Mouse (Mus musculus) left cerebral cortex, adult 2 months (tissue): ENCODE results near the gene Brip1. TPM values are rescaled to one million over a fixed set of nuclear protein-coding genes. Genes with fewer than 3 reads are reported as not detected.

ENCODE experiments used
- DNase-seq, 2 experiments: peaks; one replicate each; pipeline ENCODE4 v3.0.0; 2021 to 2022; ENCODE audit warnings: low spot score in 2 of 2, mixed read lengths in 1 of 2; ENCODE audit errors: extremely low spot score in 1 of 2
- H3K27ac ChIP-seq: fragments of 200-600 bp; 2 replicates; pipeline ENCODE4 v1.8.1; 2022
- H3K4me3 ChIP-seq: fragments of 200-600 bp; 2 replicates; pipeline ENCODE4 v1.8.1; 2022
- CTCF ChIP-seq: fragments of 200-600 bp; IDR thresholded peaks from 2 replicates; pipeline ENCODE4 v1.8.1; 2022; ENCODE audit warnings: antibody characterized with exemption, mild to moderate bottlenecking, moderate library complexity
- intact Hi-C: fragments of 180-260 bp; cut with DNase I; formaldehyde crosslinking; loops from one replicate; pipeline ENCODE4 v1.15.1; 2025
- total RNA-seq, 2 experiments: library from RNA; stranded (reverse); gene quantifications; 2 replicates each; pipeline ENCODE4 v1.2.3; 2021

Gene Brip1
- total RNA-seq, 2 experiments from 2014 or later: 0.12 to 0.20 TPM

DNA sequence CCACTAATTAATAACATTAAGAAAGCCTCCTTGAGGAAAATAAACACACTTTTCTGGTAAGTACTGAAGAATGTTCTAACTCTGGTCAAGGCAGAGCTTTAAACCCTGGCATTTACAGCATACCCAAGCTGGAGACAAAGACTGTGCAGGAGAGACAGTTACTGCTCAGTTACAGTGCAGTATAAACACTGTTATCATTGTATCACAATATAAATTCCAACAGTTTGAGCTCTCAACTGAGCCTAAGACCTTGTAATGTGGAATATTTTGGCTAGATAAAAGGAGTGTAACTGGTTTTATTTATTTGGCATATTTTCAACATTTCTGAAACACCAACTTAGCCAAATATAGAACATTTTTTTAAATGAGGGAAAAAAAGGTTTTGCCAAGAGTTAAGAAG lies 112.2 kb downstream of the Brip1 start:
- no peak for TF ChIP-seq CTCF
- DNase-seq: no peak
- no peak overlapping the region for H3K27ac ChIP-seq
- H3K4me3 ChIP-seq: no peak overlapping the region
- intact Hi-C loops: no loop called here

DNA sequence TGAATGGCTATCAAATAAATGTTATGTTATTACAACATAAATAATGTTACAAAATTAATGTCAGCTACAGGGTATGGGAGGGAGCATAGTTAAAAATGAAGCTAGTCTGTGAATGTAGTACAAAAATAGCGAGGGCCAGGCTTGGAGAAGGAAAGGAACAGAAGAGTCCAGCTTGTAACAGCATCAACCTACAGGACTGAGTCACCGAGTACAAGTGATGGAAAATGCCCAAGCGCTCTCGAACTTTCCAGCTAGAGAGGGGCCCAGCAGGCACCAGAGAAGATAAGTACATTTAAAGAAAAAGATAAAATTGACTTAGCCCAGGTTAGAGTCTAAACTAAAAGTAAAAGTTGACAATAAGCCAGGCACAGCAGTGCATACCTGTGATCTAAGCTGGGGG lies 116.5 kb downstream of the Brip1 start:
- intact Hi-C loops: no loop called here
- no peak for TF ChIP-seq CTCF
- Histone ChIP-seq H3K4me3 (no peak overlapping the region), H3K27ac (no peak overlapping the region)
- peak in 1 of 2 experiments; percentile 14 for DNase-seq

DNA sequence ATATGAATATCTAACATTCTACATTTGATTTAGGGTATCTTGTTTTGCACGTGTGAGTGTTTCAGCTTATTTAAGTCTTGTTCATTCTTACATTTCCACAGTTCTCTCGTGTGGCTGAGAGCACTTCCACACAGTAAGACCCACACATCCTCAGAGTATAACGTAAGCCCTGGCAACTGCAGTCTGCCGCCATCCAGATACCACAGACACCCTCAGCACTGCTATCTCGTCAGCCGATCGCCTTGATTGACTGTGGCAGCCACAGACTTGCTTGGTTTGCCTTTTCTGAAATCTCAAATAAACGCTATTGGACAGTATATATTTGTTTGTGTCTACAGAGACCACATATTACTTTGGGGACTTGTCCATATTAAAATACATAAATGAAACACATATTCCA lies 123.0 kb downstream of the Brip1 start:
- no peak for TF ChIP-seq CTCF
- no peak overlapping the region for H3K27ac ChIP-seq
- intact Hi-C loops: loop anchor here (10.0 kb wide), 1 partner anchor 97 kb away; no protein-coding TSS in a partner anchor
- no peak for DNase-seq
- no peak overlapping the region for H3K4me3 ChIP-seq

DNA sequence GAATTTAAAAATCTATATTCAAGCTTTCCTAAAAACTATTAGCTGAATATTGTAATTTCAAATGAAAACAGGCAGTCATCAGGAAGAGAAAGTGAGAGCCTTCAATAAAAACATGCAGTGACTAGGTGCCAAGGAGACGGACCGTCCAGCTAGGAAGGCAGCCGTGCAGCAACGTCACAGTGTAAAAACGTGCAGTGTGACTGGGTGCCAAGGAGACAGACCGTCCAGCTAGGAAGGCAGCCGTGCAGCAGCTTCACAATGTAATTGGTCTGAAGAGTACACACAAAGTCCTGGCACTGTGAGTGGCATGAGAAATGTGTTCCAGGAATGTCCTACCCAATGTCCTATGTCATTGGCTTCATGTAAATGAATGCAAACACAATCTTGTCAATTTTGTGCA lies 124.0 kb downstream of the Brip1 start:
- TF ChIP-seq CTCF: no peak

DNA sequence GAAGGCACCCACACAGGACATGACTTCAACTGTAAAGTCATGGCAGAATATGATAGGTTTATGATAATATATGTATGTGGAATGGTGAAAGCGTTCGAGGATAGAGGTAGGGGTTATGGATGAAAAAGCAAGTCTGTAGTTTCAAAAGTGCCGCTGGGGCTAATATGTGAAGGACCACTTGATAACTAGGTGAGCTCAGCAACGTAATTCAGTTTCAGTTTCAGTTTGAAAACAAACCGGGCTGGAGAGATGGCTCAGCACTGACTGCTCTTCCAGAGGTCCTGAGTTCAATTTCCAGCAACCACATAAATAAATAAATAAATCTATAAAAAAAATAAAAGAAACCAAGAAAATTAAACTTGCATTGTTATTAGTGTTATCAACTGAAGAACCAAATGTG lies 124.6 kb downstream of the Brip1 start:
- intact Hi-C loops: loop anchor here (10.0 kb wide), 1 partner anchor 98 kb away; no protein-coding TSS in a partner anchor
- TF ChIP-seq CTCF: no peak
- Histone ChIP-seq H3K27ac (no peak overlapping the region), H3K4me3 (no peak overlapping the region)
- DNase-seq: no peak

More for the DNA sequence above, 124.0 kb downstream of the Brip1 start:
- intact Hi-C loops: loop anchor here (10.0 kb wide), 1 partner anchor 98 kb away; no protein-coding TSS in a partner anchor
- Histone ChIP-seq H3K4me3 (no peak overlapping the region), H3K27ac (no peak overlapping the region)
- no peak for DNase-seq

DNA sequence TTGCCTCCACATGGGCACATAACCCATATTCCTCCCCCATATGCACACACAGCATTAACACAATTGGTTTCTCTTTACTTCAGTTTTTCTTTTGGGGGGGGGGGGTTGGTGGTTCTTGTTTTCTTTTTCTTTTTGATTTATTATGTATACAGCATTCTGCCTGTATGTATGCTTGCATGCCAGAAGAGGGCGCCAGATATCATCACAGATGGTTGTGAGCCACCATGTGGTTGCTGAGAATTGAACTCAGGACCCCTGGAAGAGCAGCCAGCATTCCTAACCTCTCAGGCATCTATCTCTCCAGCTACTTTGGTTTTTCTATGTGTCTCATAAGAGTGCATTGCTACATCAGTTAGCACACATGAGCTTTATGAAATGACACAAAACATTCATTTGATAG lies 125.6 kb downstream of the Brip1 start:
- no peak; the same call in 1 of the 2 replicates for TF ChIP-seq CTCF
- Histone ChIP-seq H3K27ac (no peak overlapping the region), H3K4me3 (no peak overlapping the region)
- intact Hi-C loops: loop anchor here (10.0 kb wide), 1 partner anchor 99 kb away; no protein-coding TSS in a partner anchor
- no peak for DNase-seq

DNA sequence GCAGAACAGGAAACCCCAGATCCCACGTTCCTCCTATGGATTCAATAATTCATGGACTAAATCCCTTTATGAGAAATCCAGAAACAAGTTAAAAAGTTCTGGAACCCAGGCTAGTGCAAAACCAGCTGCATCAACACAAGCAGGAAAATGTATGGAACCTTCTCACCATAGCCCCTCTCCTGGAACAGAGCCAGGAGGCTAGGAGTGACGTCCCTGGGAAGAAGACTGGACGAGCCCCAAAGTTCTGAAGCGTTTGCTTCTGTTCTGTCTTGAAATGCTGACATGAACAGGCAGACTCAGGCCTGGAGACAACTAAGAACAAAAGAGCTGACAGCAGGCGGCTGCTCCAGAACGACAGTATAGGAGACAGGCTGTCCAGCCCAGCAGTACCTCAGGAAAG lies 132.3 kb downstream of the Brip1 start:
- no peak for DNase-seq
- Histone ChIP-seq H3K4me3 (no peak overlapping the region), H3K27ac (no peak overlapping the region)
- no peak for TF ChIP-seq CTCF
- intact Hi-C loops: loop anchor here (5.0 kb wide), 1 partner anchor 601 kb away; no protein-coding TSS in a partner anchor

DNA sequence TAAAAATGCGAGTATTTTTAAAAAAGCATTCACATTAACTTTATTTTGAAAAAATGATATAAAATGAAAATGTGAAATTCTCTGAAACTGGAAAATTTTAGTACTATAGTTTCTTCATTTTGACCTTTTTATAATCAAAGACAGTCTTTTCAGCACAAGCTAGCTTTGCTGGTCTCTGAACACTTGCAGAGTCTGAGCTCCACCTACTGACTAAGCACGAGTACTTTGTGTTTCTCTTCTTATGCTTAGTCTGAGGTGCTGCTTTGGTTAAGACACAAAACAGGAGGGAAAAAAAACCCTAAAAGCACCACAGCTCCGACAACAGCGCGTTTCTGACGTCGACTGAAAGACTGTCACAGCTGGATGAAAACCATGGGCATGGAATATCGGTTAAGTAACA lies 133.8 kb downstream of the Brip1 start:
- peak; percentile 57 for TF ChIP-seq CTCF
- no peak overlapping the region for H3K27ac ChIP-seq
- no peak overlapping the region for H3K4me3 ChIP-seq
- no peak for DNase-seq
- intact Hi-C loops: loop anchor here (1.0 to 5.0 kb wide), 2 partner anchors 222 to 600 kb away; no protein-coding TSS in a partner anchor

DNA sequence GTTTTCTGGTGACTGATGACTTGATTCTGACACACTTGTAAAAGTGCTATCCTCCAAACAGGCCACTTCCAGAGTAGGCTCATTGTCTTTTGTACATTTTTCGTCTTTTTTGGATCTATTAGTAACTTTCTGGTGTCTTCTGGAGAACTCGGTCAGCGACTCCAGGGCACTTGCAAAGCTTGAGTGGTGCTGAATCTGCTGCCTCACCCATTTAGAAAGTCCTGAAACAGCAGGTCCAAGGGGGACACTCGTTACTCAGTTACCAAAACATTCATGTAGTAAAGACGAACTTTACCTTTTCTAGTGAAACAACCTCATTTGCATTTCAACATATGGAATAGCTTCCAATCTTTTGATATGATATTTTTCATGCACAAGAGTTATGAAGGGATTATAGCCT lies 136.1 kb downstream of the Brip1 start:
- no peak overlapping the region for H3K4me3 ChIP-seq
- no peak for DNase-seq
- intact Hi-C loops: loop anchor here (5.0 kb wide), 1 partner anchor 598 kb away; no protein-coding TSS in a partner anchor
- TF ChIP-seq CTCF: no peak
- H3K27ac ChIP-seq: no peak overlapping the region

DNA sequence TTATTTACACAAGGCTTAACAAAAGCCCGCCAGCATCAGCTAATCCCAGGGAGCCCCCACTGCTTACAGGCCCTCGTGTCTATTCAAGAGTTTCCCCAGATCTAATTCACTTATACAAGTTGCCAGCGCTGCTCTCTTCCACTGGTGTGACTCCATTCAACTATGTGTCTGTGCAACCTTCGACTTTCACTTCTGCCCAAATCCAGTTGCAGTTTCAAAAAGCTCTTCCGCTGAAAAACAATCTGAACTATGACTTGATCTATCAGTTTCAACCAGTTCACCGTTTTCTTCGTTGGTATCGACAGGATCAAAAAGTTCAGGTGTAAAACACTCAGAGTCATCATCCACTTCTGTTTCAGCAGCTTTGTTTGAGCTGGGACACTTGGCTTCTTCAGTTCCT lies 139.8 kb downstream of the Brip1 start:
- TF ChIP-seq CTCF: no peak
- no peak overlapping the region for H3K4me3 ChIP-seq
- H3K27ac ChIP-seq: no peak overlapping the region
- intact Hi-C loops: no loop called here
- DNase-seq: no peak

DNA sequence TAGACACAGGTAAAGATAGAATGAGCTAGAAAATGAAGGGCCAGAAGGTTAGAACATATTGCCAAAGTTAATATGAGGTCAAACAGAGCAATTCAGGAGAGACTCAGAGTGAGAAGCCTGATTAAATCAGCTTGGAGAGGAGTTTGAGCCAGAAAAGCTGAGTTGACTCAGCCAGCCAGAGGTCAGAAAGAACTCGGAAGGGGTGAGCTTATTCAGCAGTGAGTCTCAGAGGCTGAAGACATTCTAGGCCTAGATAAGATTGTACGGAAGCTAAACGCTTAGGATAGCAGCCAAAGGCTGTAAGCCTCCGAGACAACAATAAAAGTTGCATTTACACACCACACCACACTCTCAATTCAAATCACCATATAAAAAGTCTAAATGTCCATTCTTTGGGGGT lies 141.9 kb downstream of the Brip1 start:
- no peak for DNase-seq
- intact Hi-C loops: no loop called here
- Histone ChIP-seq H3K27ac (no peak overlapping the region), H3K4me3 (no peak overlapping the region)
- no peak for TF ChIP-seq CTCF

DNA sequence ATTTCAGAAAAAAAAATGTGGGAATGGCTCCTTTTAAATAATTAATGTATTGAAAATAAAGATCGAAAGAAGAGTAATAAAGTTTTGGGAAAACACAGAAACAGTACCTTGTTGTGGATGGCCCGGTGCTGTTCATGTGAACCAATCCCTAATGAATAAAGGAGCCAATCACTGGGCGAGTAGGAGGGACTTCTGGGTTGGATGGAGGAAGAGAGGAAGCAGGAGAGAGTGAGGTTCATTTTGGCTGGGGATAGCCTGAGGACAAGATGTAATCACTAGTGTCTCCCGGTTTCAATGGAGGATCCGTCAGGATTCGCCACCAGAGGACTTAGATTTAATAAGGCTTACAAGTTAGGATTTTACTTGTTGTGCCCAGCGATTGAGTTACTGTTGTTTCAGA lies 145.2 kb downstream of the Brip1 start:
- H3K4me3 ChIP-seq: no peak overlapping the region
- intact Hi-C loops: no loop called here
- TF ChIP-seq CTCF: no peak
- H3K27ac ChIP-seq: no peak overlapping the region
- no peak for DNase-seq

DNA sequence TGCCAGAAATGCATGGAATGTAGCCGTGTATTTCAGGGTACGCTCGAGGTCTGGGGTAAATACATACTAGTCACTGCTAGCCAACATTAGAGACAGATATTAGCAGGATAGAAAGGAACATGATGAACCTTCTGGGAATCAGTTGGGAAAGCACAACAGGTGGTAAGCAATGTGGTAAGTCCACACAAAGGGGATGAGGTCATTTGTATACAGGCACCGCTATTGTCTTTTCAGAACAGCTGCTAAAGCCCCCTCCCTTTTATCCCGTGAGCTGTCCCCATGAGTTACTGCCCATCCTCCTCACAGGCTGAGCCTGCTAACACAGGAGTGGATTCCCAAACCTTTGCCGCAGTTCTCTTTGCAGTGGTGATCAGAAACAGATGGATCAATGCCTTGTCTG lies 149.6 kb downstream of the Brip1 start:
- TF ChIP-seq CTCF: no peak
- no peak overlapping the region for H3K4me3 ChIP-seq
- DNase-seq: no peak
- intact Hi-C loops: no loop called here
- no peak overlapping the region for H3K27ac ChIP-seq
